Mouse (Mus musculus): Measurements from ENCODE around the gene Sox13. TPM values are rescaled to one million over a fixed set of nuclear protein-coding genes. Genes with fewer than 3 reads are reported as not detected.

Sox13 gene
- total RNA-seq, 4 experiments from 2014 or later, result 8.0 to 12.5 (median 11.4) TPM

GRCm38 (mm10) chr1:133431133-133431532, 7.0 kb upstream of the Sox13 start:
- DNase-seq (ENCODE audit: low spot score in 2 of 2), result no peak

GRCm38 (mm10) chr1:133424547-133425140, 467 bp upstream of the Sox13 start:
- no peak for DNase-seq (ENCODE audit: low spot score in 2 of 2)

- DNase-seq (ENCODE audit: low spot score in 2 of 2), result no peak
Observed at GRCm38 (mm10) chr1:133423166-133423542, 1.0 kb downstream of the Sox13 start.

GRCm38 (mm10) chr1:133422615-133423161, 1.5 kb downstream of the Sox13 start:
- no peak for DNase-seq (ENCODE audit: low spot score in 2 of 2)

- DNase-seq (ENCODE audit: low spot score in 2 of 2), result no peak
Observed at GRCm38 (mm10) chr1:133421975-133422570, 2.1 kb downstream of the Sox13 start.

- DNase-seq (ENCODE audit: low spot score in 2 of 2), result no peak
Observed at GRCm38 (mm10) chr1:133421061-133421460, 3.1 kb downstream of the Sox13 start.

GRCm38 (mm10) chr1:133420491-133420890, 3.7 kb downstream of the Sox13 start:
- no peak for DNase-seq (ENCODE audit: low spot score in 2 of 2)

GRCm38 (mm10) chr1:133419178-133419834, 4.9 kb downstream of the Sox13 start:
- no peak for DNase-seq (ENCODE audit: low spot score in 2 of 2)

GRCm38 (mm10) chr1:133418164-133418800, 5.9 kb downstream of the Sox13 start:
- DNase-seq (ENCODE audit: low spot score in 2 of 2), result no peak

- DNase-seq (ENCODE audit: low spot score in 2 of 2), result no peak
Observed at GRCm38 (mm10) chr1:133417539-133417938, 6.6 kb downstream of the Sox13 start.

GRCm38 (mm10) chr1:133417113-133417512, 7.1 kb downstream of the Sox13 start:
- DNase-seq (ENCODE audit: low spot score in 2 of 2), result no peak

- DNase-seq (ENCODE audit: low spot score in 2 of 2), result no peak
Observed at GRCm38 (mm10) chr1:133416472-133416871, 7.7 kb downstream of the Sox13 start.

- DNase-seq (ENCODE audit: low spot score in 2 of 2), result no peak
Observed at GRCm38 (mm10) chr1:133415505-133415904, 8.7 kb downstream of the Sox13 start.

- DNase-seq (ENCODE audit: low spot score in 2 of 2), result no peak
Observed at GRCm38 (mm10) chr1:133415086-133415485, 9.1 kb downstream of the Sox13 start.

- DNase-seq (ENCODE audit: low spot score in 2 of 2), result no peak
Observed at GRCm38 (mm10) chr1:133412941-133413340, 11.2 kb downstream of the Sox13 start.

- no peak for DNase-seq (ENCODE audit: low spot score in 2 of 2)
Observed at GRCm38 (mm10) chr1:133411506-133412147, 12.6 kb downstream of the Sox13 start.

- no peak for DNase-seq (ENCODE audit: low spot score in 2 of 2)
Observed at GRCm38 (mm10) chr1:133409786-133410185, 14.4 kb downstream of the Sox13 start.

- no peak for DNase-seq (ENCODE audit: low spot score in 2 of 2)
Observed at GRCm38 (mm10) chr1:133408880-133409516, 15.2 kb downstream of the Sox13 start.

- DNase-seq (ENCODE audit: low spot score in 2 of 2), result no peak
Observed at GRCm38 (mm10) chr1:133408321-133408720, 15.9 kb downstream of the Sox13 start.

- DNase-seq (ENCODE audit: low spot score in 2 of 2), result no peak
Observed at GRCm38 (mm10) chr1:133407436-133407835, 16.7 kb downstream of the Sox13 start.

- no peak for DNase-seq (ENCODE audit: low spot score in 2 of 2)
Observed at GRCm38 (mm10) chr1:133406614-133407013, 17.6 kb downstream of the Sox13 start.
